Mouse (Mus musculus) lung, embryonic 16.5 days (tissue): ENCODE data around the gene Olfr1395. TPM values are rescaled to one million over a fixed set of nuclear protein-coding genes. Genes with fewer than 3 reads are reported as not detected.
"Not testable (repeated sequence)": the region's sequence is repeated elsewhere in the genome, so short reads cannot be mapped to it uniquely, and the experiment has no call there.

Experiments used
- ATAC-seq: fragments of 200-750 bp; cut with Nextera tagmentation; 2 replicates; pipeline ENCODE4 v1.8.0; 2017; ENCODE audit warnings: low read depth, mild to moderate bottlenecking, moderate library complexity
- H3K27ac ChIP-seq: fragments of 300-500 bp; sonication (generic); 2 replicates; pipeline ENCODE4 v1.5.1; 2014; ENCODE audit warnings: mild to moderate bottlenecking, control low read depth, low read length
- H3K27me3 ChIP-seq: fragments of 300-500 bp; sonication (generic); 2 replicates; pipeline ENCODE4 v1.6.1; 2014; ENCODE audit warnings: low read depth, low read length, mixed read lengths; ENCODE audit not compliant: control insufficient read depth, insufficient read depth
- H3K36me3 ChIP-seq: fragments of 300-500 bp; sonication (generic); 2 replicates; pipeline ENCODE4 v1.6.1; 2014; ENCODE audit warnings: low read length; ENCODE audit not compliant: control insufficient read depth, insufficient read depth
- H3K4me1 ChIP-seq: fragments of 300-500 bp; sonication (generic); replicated peaks from 2 replicates; pipeline ENCODE4 v1.6.1; 2014; ENCODE audit warnings: low read length, mixed read lengths; ENCODE audit not compliant: control insufficient read depth, insufficient read depth
- H3K4me2 ChIP-seq: fragments of 300-500 bp; sonication (generic); 2 replicates; pipeline ENCODE4 v1.6.1; 2014; ENCODE audit warnings: low read depth, low read length, control low read depth
- H3K4me3 ChIP-seq: fragments of 300-500 bp; sonication (generic); 2 replicates; pipeline ENCODE4 v1.5.1; 2014; ENCODE audit warnings: mild to moderate bottlenecking, low read length, control low read depth
- H3K9ac ChIP-seq: fragments of 300-500 bp; sonication (generic); 2 replicates; pipeline ENCODE4 v1.6.1; 2014; ENCODE audit warnings: low read length, control low read depth
- H3K9me3 ChIP-seq: fragments of 300-500 bp; sonication (generic); 2 replicates; pipeline ENCODE4 v1.6.1; 2016; ENCODE audit warnings: low read length; ENCODE audit not compliant: control insufficient read depth
- WGBS: fragments of 180-500 bp; shearing (Covaris S2); extraction: QIAGEN DNeasy Blood & Tissue Kit; methylation state at CpG from one replicate; pipeline ENCODE4 v1.1.7; 2014; 5-methylcytosine and 5-hydroxymethylcytosine counted together
- polyA plus RNA-seq: library from polyadenylated mRNA; unstranded; fragments of >200 nt; fragmentation: Nextera tagmentation; extraction: Ambion mirVana; gene quantifications from 2 replicates; pipeline ENCODE4 v1.2.1, GENCODE M21; 2015

The Olfr1395 gene
- polyA plus RNA-seq, 1 experiment from 2014 or later = not detected

DNA sequence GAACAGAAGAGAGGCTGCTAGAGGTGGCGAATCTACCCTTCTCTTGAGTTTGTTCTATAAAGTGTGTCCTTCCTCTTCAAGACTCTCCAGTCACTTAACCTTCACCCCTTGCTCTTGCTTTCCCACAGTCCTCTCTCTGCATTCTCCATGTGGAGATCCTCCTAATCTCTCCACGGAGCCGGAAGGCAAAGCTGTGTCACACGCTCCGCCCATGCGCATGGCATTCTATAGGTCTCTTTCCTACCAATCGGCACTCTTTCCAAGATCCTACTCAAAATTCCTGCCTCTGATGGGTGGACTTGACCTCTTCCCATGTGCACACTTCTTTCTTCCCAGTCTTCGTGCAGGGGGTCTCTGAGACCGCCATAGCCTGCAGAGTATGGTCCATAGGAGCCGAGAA lies 45.6 kb downstream of the Olfr1395 start:
- H3K27me3 ChIP-seq = no peaks in the 10 kb centered on the region
- no peak for ATAC-seq
- no peak overlapping the region for H3K4me3 ChIP-seq
- 59% methylated on average over 10 of the region's 10 CpGs for WGBS
- no peaks in the 10 kb centered on the region for H3K36me3 ChIP-seq
- H3K9ac ChIP-seq = no peak overlapping the region
- H3K4me2 ChIP-seq = no peak overlapping the region
- H3K9me3 ChIP-seq = no peaks in the 10 kb centered on the region
- H3K27ac ChIP-seq = no peak overlapping the region
- H3K4me1 ChIP-seq = no peaks in the 10 kb centered on the region; the same call in 1 of the 2 replicates

DNA sequence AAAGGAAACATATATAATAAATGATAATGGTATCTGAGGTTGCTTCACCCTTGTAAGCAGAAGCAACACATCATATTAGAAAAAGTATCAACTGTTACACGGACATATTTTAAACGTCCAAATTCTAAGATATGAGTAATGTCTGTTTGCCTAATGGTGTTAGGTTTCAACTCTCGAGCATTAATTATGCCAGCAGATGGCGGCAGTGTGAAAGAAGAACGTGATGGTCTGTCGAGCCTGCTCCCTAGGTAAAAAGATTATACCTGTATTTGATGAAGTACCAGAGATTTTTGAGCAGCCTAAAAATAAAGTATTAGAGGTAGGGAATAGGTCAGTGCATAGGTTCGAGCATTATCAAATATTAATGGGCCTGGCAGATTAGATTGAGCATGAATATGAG lies 47.7 kb downstream of the Olfr1395 start:
- Histone ChIP-seq H3K4me1 (no peaks in the 10 kb centered on the region; the same call in 1 of the 2 replicates), H3K27me3 (no peaks in the 10 kb centered on the region), H3K9ac (no peak overlapping the region), H3K4me3 (no peak overlapping the region), H3K27ac (no peak overlapping the region), H3K4me2 (no peak overlapping the region), H3K36me3 (no peaks in the 10 kb centered on the region), H3K9me3 (no peaks in the 10 kb centered on the region)
- ATAC-seq = no peak
- under 1% methylated on average over 7 of the region's 7 CpGs for WGBS

DNA sequence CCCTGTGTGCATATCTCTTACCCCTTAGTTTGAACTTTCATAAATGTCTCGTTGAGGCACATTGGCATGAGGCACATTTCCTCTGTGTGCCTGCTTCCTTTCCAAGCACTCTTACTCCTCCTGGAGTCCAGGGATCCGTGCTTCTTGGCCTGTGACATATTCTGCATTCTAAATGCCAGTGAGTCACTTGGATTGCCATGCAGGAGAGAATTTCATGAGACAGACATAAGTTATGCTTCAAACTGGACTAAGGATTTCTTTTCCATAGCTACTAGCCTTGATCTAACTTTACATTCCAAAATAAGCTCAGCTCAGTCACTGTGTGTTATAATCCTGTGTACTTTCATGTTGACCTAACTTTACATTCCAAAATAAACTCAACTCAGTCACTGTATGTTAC lies 49.0 kb downstream of the Olfr1395 start:
- ATAC-seq = no peak
- Histone ChIP-seq H3K9ac (no peak overlapping the region), H3K4me2 (no peak overlapping the region), H3K9me3 (no peaks in the 10 kb centered on the region), H3K36me3 (no peaks in the 10 kb centered on the region), H3K4me1 (no peaks in the 10 kb centered on the region; the same call in 1 of the 2 replicates), H3K27ac (no peak overlapping the region), H3K4me3 (no peak overlapping the region), H3K27me3 (no peaks in the 10 kb centered on the region)
- 25% methylated on average over 2 of the region's 2 CpGs for WGBS

DNA sequence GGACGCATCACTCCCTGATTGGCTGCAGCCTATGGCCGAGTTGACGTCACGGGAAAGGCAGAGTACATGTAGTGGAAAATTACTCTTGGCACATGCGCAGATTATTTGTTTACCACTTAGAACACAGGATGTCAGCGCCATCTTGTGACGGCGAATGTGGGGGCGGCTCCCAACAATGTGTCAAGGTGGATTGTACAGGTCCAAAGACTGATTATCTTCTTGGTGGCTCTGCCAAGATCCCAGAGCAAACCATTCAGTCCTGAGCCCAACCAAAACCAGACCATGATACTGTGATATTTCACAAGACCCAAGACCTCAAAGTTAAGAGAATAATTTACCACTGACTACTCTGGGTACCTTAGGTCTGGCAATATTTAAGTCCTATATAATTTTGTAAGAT lies 52.7 kb downstream of the Olfr1395 start:
- not testable (repeated sequence) for H3K9ac ChIP-seq, H3K4me3 ChIP-seq, H3K36me3 ChIP-seq, H3K4me2 ChIP-seq, H3K27ac ChIP-seq, H3K27me3 ChIP-seq, ATAC-seq, H3K9me3 ChIP-seq, H3K4me1 ChIP-seq
- 91% methylated on average over 8 of the region's 9 CpGs for WGBS

DNA sequence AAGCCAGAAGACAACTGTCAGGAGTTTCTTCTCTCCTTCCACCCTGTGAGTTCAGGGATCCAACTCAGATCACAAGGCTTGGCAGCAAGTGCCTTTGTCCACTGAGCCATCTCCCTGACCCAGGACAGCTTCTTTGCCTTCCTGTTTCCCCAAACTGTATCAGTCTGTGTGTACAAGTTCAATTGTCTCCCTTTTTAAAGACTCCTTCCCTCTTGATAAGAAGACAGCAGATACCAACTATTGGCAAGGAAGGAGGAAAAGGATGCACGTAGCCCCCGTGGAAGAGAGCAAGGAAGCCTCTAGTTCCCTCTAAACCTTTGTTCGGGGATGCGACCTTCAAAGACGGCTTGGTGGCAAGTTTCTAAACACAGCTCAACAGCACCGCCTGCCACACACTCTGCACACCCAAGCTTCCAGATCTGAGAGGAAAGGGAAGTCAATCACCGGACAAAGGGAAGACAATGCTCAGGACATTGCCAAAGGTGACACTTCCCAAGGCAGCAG lies 53.8 kb downstream of the Olfr1395 start:
- no peaks in the 10 kb centered on the region for H3K4me1 ChIP-seq
- H3K27me3 ChIP-seq = no peaks in the 10 kb centered on the region
- peak; percentile 79 for ATAC-seq
- WGBS = 67% methylated on average over 7 of the region's 7 CpGs
- H3K4me3 ChIP-seq = no peak overlapping the region
- H3K9ac ChIP-seq = no peak overlapping the region
- no peaks in the 10 kb centered on the region for H3K36me3 ChIP-seq
- no peak overlapping the region for H3K4me2 ChIP-seq
- no peaks in the 10 kb centered on the region for H3K9me3 ChIP-seq
- peak overlapping the region; percentile 51 for H3K27ac ChIP-seq

Other genes starting within 250 kb of the Olfr1395 start
- 0.18 and 0.24 TPM in 2 replicates for gene Gm5431, start 240.1 kb upstream of the Olfr1395 start, polyA plus RNA-seq
- 3.5 and 6.6 TPM in 2 replicates for gene Psme2b, start 196.1 kb upstream of the Olfr1395 start, polyA plus RNA-seq
- gene Olfr56, start 163.4 kb upstream of the Olfr1395 start, polyA plus RNA-seq = not detected in 2 replicates
- 0.85 and 1.5 TPM in 2 replicates for gene 9930111J21Rik1, start 162.9 kb upstream of the Olfr1395 start, polyA plus RNA-seq
- 0.06 TPM in 1 of 2 replicates, not detected in the other for gene Gm12185, start 150.0 kb upstream of the Olfr1395 start, polyA plus RNA-seq
- 0.53 and 1.5 TPM in 2 replicates for gene Tgtp1, start 148.1 kb upstream of the Olfr1395 start, polyA plus RNA-seq
- gene 9930111J21Rik2, start 91.0 kb upstream of the Olfr1395 start, polyA plus RNA-seq = 0.78 TPM in 2 replicates
- 0.69 and 2.4 TPM in 2 replicates for gene Tgtp2, start 78.1 kb upstream of the Olfr1395 start, polyA plus RNA-seq
- gene Ifi47, start 65.7 kb upstream of the Olfr1395 start, polyA plus RNA-seq = 2.5 and 3.6 TPM in 2 replicates
- 0.15 TPM in 1 of 2 replicates, not detected in the other for gene Olfr1396, start 27.4 kb upstream of the Olfr1395 start, polyA plus RNA-seq
- gene Olfr1394, start 12.1 kb downstream of the Olfr1395 start, polyA plus RNA-seq = not detected in 2 replicates
- gene Btnl9, start 44.9 kb downstream of the Olfr1395 start, polyA plus RNA-seq = 0.73 and 0.84 TPM in 2 replicates
- 35.8 and 38.2 TPM in 2 replicates for gene Zfp62, start 61.0 kb downstream of the Olfr1395 start, polyA plus RNA-seq
- gene Mgat1, start 101.9 kb downstream of the Olfr1395 start, polyA plus RNA-seq = 73.0 and 78.9 TPM in 2 replicates
- gene Olfr1393, start 136.0 kb downstream of the Olfr1395 start, polyA plus RNA-seq = 0.05 TPM in 1 of 2 replicates, not detected in the other
- gene Olfr1392, start 143.0 kb downstream of the Olfr1395 start, polyA plus RNA-seq = 0.14 TPM in 1 of 2 replicates, not detected in the other
- not detected in 2 replicates for gene Olfr10, start 162.5 kb downstream of the Olfr1395 start, polyA plus RNA-seq
- gene Olfr1391, start 180.5 kb downstream of the Olfr1395 start, polyA plus RNA-seq = not detected in 2 replicates
- gene Olfr1390, start 192.9 kb downstream of the Olfr1395 start, polyA plus RNA-seq = not detected in 2 replicates